Mouse (Mus musculus) liver (tissue): ENCODE measurements around the gene Pax2.

Experiments used
- DNase-seq: peaks from one replicate; pipeline ENCODE4 v3.0.0-alpha.2; 2020; ENCODE audit warnings: mixed read lengths

The Pax2 gene

GRCm38 (mm10) chr19:44788488-44788887 is 32.6 kb downstream of the Pax2 start:
- DNase-seq = no peak

GRCm38 (mm10) chr19:44791981-44792380 is 36.1 kb downstream of the Pax2 start:
- no peak for DNase-seq

GRCm38 (mm10) chr19:44797110-44798060 is 41.5 kb downstream of the Pax2 start:
- DNase-seq = no peak

GRCm38 (mm10) chr19:44798731-44799130 is 42.9 kb downstream of the Pax2 start:
- no peak for DNase-seq

GRCm38 (mm10) chr19:44799156-44799555 is 43.3 kb downstream of the Pax2 start:
- DNase-seq = no peak

- DNase-seq = no peak
Observed at GRCm38 (mm10) chr19:44800327-44800726, 44.5 kb downstream of the Pax2 start.

- DNase-seq = no peak
Observed at GRCm38 (mm10) chr19:44808734-44809133, 52.9 kb downstream of the Pax2 start.

GRCm38 (mm10) chr19:44812666-44813429 is 57.0 kb downstream of the Pax2 start:
- DNase-seq = no peak

GRCm38 (mm10) chr19:44815111-44815510 is 59.3 kb downstream of the Pax2 start:
- DNase-seq = no peak

- DNase-seq = no peak
Observed at GRCm38 (mm10) chr19:44817403-44818128, 61.7 kb downstream of the Pax2 start.

- no peak for DNase-seq
Observed at GRCm38 (mm10) chr19:44818676-44819075, 62.8 kb downstream of the Pax2 start.

GRCm38 (mm10) chr19:44821581-44821980 is 65.7 kb downstream of the Pax2 start:
- no peak for DNase-seq

GRCm38 (mm10) chr19:44822295-44822694 is 66.5 kb downstream of the Pax2 start:
- DNase-seq = no peak

- no peak for DNase-seq
Observed at GRCm38 (mm10) chr19:44823657-44824056, 67.8 kb downstream of the Pax2 start.

- no peak for DNase-seq
Observed at GRCm38 (mm10) chr19:44825216-44825768, 69.4 kb downstream of the Pax2 start.

- DNase-seq = no peak
Observed at GRCm38 (mm10) chr19:44825819-44826218, 70.0 kb downstream of the Pax2 start.

GRCm38 (mm10) chr19:44833391-44833790 is 77.5 kb downstream of the Pax2 start:
- DNase-seq = no peak

GRCm38 (mm10) chr19:44834218-44835041 is 78.6 kb downstream of the Pax2 start:
- DNase-seq = no peak

- DNase-seq = no peak
Observed at GRCm38 (mm10) chr19:44835042-44835930, 79.4 kb downstream of the Pax2 start.

- no peak for DNase-seq
Observed at GRCm38 (mm10) chr19:44835931-44836861, 80.4 kb downstream of the Pax2 start.
